Comparison of ENCODE assay signal across 28 mouse cellular contexts in the genomic region with DNA sequence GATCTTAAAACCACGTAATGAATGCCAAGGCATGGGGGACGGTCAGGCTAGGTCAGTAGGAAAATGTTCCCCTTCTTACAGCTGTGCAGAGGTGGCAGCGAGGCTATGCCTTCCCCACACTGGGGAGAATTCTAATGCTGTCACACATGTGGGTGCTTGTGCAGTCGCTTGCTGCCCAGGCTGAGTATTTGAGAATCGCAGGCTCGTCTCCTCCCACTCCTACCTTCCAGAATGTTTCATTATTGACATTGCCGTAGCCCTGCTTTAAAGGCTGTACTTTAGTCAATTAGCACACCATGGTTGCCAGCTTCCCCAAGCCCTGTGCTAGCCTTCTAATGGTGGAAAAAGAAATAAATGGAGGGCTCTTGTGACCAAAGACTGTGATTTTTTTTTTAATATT. TPM values are rescaled to one million over a fixed set of nuclear protein-coding genes. Genes with fewer than 3 reads are reported as not detected.
DNase-seq lines count a peak whose midpoint lies in the region; ATAC-seq and TF ChIP-seq lines count a peak whose summit lies in the region.
"Had no signal": no experiment of that assay in that cellular context is flagged by ENCODE, and none has a peak within 500 bp of the region (broad histone marks: within the 10 kb centered on the region; RNA-seq: fewer than 3 reads in every experiment).

No protein-coding gene starts in this region.

- TF ChIP-seq CTCF in stomach, postnatal 0 days (IDR thresholded peaks at IDR 0.05; ENCODE audit: low read depth): no peak

- no peaks in the 10 kb centered on the region for H3K36me3 ChIP-seq in lung, embryonic 15.5 days
- H3K36me3 ChIP-seq in megakaryocyte, embryonic 14.5 days (replicated peaks; ENCODE audit: low read length): no peaks in the 10 kb centered on the region
- H3K36me3 ChIP-seq in stomach, postnatal 0 days (ENCODE audit: control insufficient read depth, insufficient read depth, low read length): no peaks in the 10 kb centered on the region
- H3K36me3 ChIP-seq: heart, embryonic 12.5 days; heart, embryonic 15.5 days; hindbrain, embryonic 10.5 days; hindbrain, embryonic 13.5 days had no signal

- intact Hi-C loops in left cerebral cortex, postnatal 14 days (cut with DNase I): no loop called here

- H3K27ac ChIP-seq in lung, embryonic 15.5 days: peak overlapping the region; percentile 16; the same call in 1 of the 2 replicates
- H3K27ac ChIP-seq in stomach, postnatal 0 days (replicated peaks): no peak overlapping the region
- H3K27ac ChIP-seq: heart, embryonic 15.5 days; hindbrain, embryonic 10.5 days; hindbrain, embryonic 13.5 days had no signal

- ATAC-seq in lung, embryonic 15.5 days (ENCODE audit: borderline replicate concordance, extremely low read depth, low FRiP score, low TSS enrichment): no peak; the same call in 1 of the 2 replicates
- no peak for ATAC-seq in megakaryocyte, adult 5-6 weeks (ENCODE audit: poor library complexity, severe bottlenecking)
- peak; percentile 40; the same call in 1 of the 2 replicates for ATAC-seq in stomach, postnatal 0 days (ENCODE audit: low FRiP score, low TSS enrichment)
- ATAC-seq: activated CD4-positive, CD25-positive, alpha-beta regulatory T cell, adult 4 months; CD4-positive, CD25-positive, alpha-beta regulatory T cell, adult 4 months; forebrain, embryonic 14.5 days; forebrain, postnatal 0 days; hindbrain, embryonic 16.5 days had no signal

- H3K4me1 ChIP-seq in lung, embryonic 15.5 days: no peaks in the 10 kb centered on the region
- H3K4me1 ChIP-seq in megakaryocyte, embryonic 14.5 days: peaks cover 6% of the 10 kb centered on the region
- no peaks in the 10 kb centered on the region for H3K4me1 ChIP-seq in stomach, postnatal 0 days (replicated peaks; ENCODE audit: control insufficient read depth, insufficient read depth)
- H3K4me1 ChIP-seq: heart, embryonic 12.5 days; heart, embryonic 15.5 days; hindbrain, embryonic 10.5 days; hindbrain, embryonic 13.5 days had no signal

- H3K4me3 ChIP-seq in lung, embryonic 15.5 days: no peak overlapping the region
- H3K4me3 ChIP-seq in megakaryocyte, embryonic 14.5 days (replicated peaks): peak overlapping the region; percentile 40
- H3K4me3 ChIP-seq in stomach, postnatal 0 days (ENCODE audit: low read depth, low read length): no peak overlapping the region
- H3K4me3 ChIP-seq: heart, embryonic 12.5 days; heart, embryonic 15.5 days; hindbrain, embryonic 10.5 days; hindbrain, embryonic 13.5 days had no signal

- H3K9me3 ChIP-seq in lung, embryonic 15.5 days: no peaks in the 10 kb centered on the region
- H3K9me3 ChIP-seq in megakaryocyte, embryonic 14.5 days: no peaks in the 10 kb centered on the region
- H3K9me3 ChIP-seq in stomach, postnatal 0 days (ENCODE audit: control insufficient read depth, low read length): no peaks in the 10 kb centered on the region
- H3K9me3 ChIP-seq: heart, embryonic 12.5 days; heart, embryonic 15.5 days; hindbrain, embryonic 10.5 days; hindbrain, embryonic 13.5 days had no signal

- no peaks in the 10 kb centered on the region for H3K27me3 ChIP-seq in lung, embryonic 15.5 days
- H3K27me3 ChIP-seq in megakaryocyte, embryonic 14.5 days (replicated peaks): peaks cover 6% of the 10 kb centered on the region
- no peaks in the 10 kb centered on the region for H3K27me3 ChIP-seq in stomach, postnatal 0 days (ENCODE audit: control insufficient read depth, insufficient read depth, low read length)

- DNase-seq in left cerebral cortex, adult 18-20 months (ENCODE audit: low spot score in 2 of 2): peak; percentile 9 to 24
- no peak for DNase-seq in left cerebral cortex, postnatal 14 days (ENCODE audit: low spot score in 2 of 2)
- no peak for DNase-seq in lung, postnatal 4 days
- peak; percentile 38 for DNase-seq in stomach, postnatal 0 days (ENCODE audit: low spot score)
- DNase-seq in spleen, postnatal 36 days (ENCODE audit: low spot score in 2 of 2): no peak
- DNase-seq: adrenal gland, adult 8-10 months; adrenal gland, postnatal 25 days; cerebellum, adult 18-20 months; cerebellum, adult 9-10 months; cerebellum, postnatal 14 days; forebrain, postnatal 0 days; gastrocnemius, postnatal 10 days; gastrocnemius, postnatal 36 days; heart, postnatal 10 days; heart, postnatal 36 days had no signal

- no peak overlapping the region for H3K9ac ChIP-seq in lung, embryonic 15.5 days
- H3K9ac ChIP-seq in stomach, postnatal 0 days (ENCODE audit: low read length): no peak overlapping the region
- H3K9ac ChIP-seq: forebrain, postnatal 0 days; heart, embryonic 12.5 days; heart, embryonic 15.5 days; hindbrain, embryonic 13.5 days had no signal

- no peak overlapping the region for H3K4me2 ChIP-seq in lung, embryonic 15.5 days
- no peak overlapping the region for H3K4me2 ChIP-seq in stomach, postnatal 0 days (replicated peaks; ENCODE audit: low read depth)
- H3K4me2 ChIP-seq: heart, embryonic 12.5 days; heart, embryonic 15.5 days; hindbrain, embryonic 13.5 days had no signal

- TF ChIP-seq EP300 in stomach, postnatal 0 days (optimal IDR thresholded peaks at IDR 0.05): no peak

- 55% methylated on average over 7 of the region's 7 CpGs for WGBS in lung, embryonic 15.5 days
- 51% methylated on average over 7 of the region's 7 CpGs for WGBS in stomach, postnatal 0 days

RNA-seq across cellular contexts. Expression of a gene that starts 6.4 kb away (rescaled TPM):
- 10 to 100 TPM; 26.8 to 31.3 TPM for total RNA-seq in left cerebral cortex, adult 18-20 months (2021)
- total RNA-seq in left cerebral cortex, postnatal 14 days (2021): 10 to 100 TPM; 12.8 to 19.1 TPM
- 5.8 and 7.0 TPM in 2 replicates for polyA plus RNA-seq in lung, embryonic 15.5 days (2015; fragmentation: Nextera tagmentation; extraction: Ambion mirVana)
- 0.36 TPM in 1 of 2 replicates, not detected in the other for polyA plus RNA-seq in megakaryocyte, embryonic 14.5 days (2012; ENCODE audit: insufficient read depth, low replicate concordance)
- total RNA-seq in megakaryocyte, adult 5-6 weeks (2015): not detected in 2 replicates
- 0.11 TPM in 1 of 2 replicates, not detected in the other for total RNA-seq in megakaryocyte, adult 5-6 weeks (2017)
- 5.4 and 6.5 TPM in 2 replicates for polyA plus RNA-seq in stomach, postnatal 0 days (2015; fragmentation: Nextera tagmentation; extraction: Ambion mirVana)
- total RNA-seq: granulocyte monocyte progenitor cell, adult 5-6 weeks had no signal
- polyA plus RNA-seq: C2C12 had no signal

Comparison
In these comparisons a context has a peak if more than half of its experiments do, and no peak if none do; other contexts are left out.
1. DNase-seq: peak in left cerebral cortex, adult 18-20 months (2 of 2) and stomach, postnatal 0 days (single experiment); none in left cerebral cortex, postnatal 14 days (0 of 2), lung, postnatal 4 days (0 of 2) and spleen, postnatal 36 days (0 of 2).
2. RNA of a gene that starts 6.4 kb away (total RNA-seq): 26.8 to 31.3 TPM in left cerebral cortex, adult 18-20 months and 12.8 to 19.1 TPM in left cerebral cortex, postnatal 14 days; 0.11 TPM in megakaryocyte, adult 5-6 weeks; every median in the first group is over 10 times any median in the second.